Mouse (Mus musculus): ENCODE results near the gene Rab24.

Gene Rab24

DNA sequence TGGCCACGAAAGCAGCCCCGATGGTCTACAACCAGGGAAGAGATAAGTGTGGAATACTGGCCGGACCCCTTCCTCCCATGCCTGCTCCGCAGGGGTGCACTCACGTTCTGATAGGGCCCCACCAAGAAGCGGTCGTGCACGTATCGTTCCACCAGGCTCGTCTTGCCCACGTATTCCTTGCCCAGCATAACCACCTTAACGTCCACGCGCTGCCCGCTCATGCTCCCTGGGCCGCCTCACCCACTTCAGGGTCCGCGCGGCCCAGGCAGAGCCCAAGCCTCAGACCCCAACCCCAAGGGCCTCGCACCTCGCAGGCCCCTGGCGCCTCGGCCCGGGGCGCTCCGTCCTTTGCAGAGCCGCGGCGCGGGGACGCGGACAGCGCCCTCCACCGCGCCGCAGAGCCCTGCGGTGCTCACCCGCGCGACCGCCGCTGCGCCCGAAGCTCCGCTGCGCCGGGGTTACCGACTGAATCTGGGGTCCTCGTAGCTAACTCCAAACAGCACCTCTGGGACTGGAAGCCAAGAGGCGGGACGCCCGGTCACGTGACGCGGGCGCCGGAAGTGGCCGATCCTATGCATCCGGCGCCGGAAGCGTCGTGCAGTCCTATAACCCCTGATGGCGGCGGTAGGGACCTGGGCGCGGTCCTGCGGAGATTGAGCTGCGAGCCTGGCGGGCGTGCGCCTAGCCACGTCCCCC lies at the start of gene Rab24:
Rab24 (minus strand) TSS at position 513 of the 696 bp plus-strand sequence.
- peak; percentile 99 for DNase-seq

GRCm38 (mm10) chr13:55371007-55371681 lies 49.4 kb upstream of the Rab24 start:
- DNase-seq = peak; percentile 94

DNA sequence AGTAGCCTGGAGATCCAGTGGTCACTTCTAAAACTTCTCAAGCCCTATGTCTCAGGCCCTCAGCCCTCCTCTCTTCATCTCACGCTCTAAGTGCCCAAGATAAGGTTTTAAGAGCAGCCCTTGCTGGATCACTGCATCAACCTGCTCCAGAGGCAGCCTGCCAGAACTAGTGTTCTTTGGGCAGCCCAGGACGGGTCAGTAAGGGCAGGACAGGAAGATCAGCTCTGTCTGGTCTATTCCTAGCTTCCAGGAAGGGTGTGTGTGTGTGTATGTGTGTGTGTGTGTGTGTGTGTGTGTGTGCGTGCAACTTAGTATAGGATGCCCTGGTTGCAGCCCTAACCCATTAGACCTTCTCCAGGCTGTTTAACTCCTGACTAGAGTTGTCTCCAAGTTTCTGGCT lies 48.5 kb upstream of the Rab24 start:
- peak; percentile 94 for DNase-seq

- DNase-seq = peak; percentile 96
Measured at GRCm38 (mm10) chr13:55369531-55370114, 47.9 kb upstream of the Rab24 start, which contains the start of gene Rgs14. TSS of gene Rgs14 (plus strand) at chr13:55369732.

DNA sequence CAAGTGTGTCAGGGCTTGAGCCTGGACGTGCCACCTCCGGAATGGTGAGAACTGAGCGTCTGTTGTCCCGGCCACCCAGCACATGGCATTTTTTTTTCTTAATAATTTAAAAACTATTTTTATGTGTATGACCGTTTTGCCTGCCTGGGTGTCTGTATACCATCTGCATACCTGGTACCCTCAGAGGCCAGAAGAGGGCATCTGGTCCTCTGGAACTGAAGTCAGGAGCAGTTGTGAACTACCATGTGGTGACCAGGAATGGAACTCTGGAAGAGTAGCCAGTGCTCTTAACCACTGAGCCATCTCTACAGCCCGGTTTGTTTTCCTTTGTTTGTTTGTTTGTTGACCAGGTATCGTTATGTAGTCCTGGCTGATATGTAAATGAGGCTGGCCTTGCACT lies 46.7 kb upstream of the Rab24 start:
- no peak for DNase-seq

- peak; percentile 100 for DNase-seq
Measured at GRCm38 (mm10) chr13:55362453-55363060, 40.8 kb upstream of the Rab24 start, which contains the start of gene Lman2. TSS of gene Lman2 (minus strand) at chr13:55362783.

- no peak for DNase-seq
Measured at GRCm38 (mm10) chr13:55361974-55362452, 40.3 kb upstream of the Rab24 start.

- DNase-seq = no peak
Measured at GRCm38 (mm10) chr13:55361145-55361544, 39.4 kb upstream of the Rab24 start.

DNA sequence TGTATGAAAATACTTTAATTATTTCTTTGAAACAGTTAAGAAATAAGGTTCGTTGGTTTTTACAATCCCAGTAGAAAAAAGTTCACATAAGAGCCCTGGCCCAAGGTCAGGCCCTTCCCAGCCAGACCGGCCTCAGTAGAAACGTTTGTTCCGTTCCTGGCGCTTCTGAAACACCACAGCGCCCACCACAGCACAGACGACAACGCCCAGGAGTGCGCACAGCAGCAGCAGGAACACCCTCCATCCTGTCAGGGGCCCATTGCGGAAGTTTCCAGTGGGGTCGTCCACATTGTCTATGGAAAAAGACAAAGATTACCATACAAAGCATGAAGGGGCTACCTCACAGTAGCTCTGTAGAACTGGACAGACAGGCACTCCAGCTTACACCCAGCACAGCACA lies 25.0 kb upstream of the Rab24 start:
- DNase-seq = no peak

GRCm38 (mm10) chr13:55344286-55344685 lies 22.5 kb upstream of the Rab24 start:
- no peak for DNase-seq

- no peak for DNase-seq
Measured at GRCm38 (mm10) chr13:55342469-55342868, 20.7 kb upstream of the Rab24 start.

DNA sequence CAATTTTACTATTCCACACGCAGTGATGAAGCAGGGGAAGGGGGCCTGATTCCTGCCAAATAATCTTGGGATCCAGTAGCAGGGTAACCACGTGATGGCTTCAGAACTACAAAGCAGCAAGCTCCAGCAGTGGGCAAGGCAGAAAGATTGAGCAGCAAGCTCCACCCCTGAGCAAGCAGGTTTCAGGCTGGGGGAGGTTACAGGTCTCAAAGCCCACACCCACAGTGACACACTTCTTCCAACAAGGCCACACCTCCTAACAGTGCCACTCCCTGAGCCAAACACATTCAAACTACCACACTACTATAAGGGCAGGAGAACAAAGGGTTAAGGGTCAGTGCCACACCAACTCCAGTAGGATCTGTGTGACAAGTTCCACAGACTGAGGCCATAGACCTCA lies 17.5 kb upstream of the Rab24 start:
- no peak for DNase-seq

DNA sequence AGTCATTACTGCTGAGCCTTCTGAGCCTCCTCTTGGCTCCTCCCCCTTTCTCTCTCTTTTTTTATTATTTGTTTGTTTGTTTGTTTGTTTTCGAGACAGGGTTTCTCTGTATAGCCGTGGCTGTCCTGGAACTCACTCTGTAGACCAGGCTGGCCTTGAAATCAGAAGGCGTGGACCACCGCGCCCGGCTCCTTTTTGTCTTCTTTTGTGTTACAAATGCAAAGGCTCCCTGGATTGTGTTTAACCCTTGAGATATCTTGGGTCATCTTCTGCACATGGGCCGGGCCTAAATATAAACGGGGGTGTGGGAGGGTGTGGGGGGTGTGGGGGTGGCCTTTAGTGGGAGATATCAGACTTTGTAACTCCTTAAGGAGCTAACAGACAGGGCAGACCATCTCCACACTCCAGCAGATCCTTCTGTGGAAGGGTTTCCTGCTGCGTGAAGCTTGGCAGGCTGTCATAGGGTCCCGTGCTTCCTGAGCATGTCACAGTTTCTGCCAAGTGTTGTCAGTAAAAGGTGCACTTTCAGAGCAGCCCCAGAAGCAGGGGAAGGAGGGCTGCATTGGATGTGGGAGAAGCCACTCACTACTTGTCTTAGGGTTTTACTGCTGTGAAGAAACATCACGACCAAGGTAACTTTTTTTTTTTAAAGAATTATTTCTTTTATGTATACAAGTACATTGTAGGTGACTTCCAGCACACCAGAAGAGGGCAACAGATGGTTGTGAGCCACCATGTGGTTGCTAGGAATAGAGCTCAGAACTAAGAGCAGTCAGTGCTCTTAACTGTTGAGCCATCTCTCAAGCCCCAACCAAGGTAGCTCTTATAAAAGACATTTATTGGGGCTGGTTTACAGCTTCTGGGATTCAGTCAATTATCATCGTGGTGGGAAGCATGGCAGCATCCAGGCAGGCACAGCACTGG lies 16.6 kb upstream of the Rab24 start:
- DNase-seq = no peak

DNA sequence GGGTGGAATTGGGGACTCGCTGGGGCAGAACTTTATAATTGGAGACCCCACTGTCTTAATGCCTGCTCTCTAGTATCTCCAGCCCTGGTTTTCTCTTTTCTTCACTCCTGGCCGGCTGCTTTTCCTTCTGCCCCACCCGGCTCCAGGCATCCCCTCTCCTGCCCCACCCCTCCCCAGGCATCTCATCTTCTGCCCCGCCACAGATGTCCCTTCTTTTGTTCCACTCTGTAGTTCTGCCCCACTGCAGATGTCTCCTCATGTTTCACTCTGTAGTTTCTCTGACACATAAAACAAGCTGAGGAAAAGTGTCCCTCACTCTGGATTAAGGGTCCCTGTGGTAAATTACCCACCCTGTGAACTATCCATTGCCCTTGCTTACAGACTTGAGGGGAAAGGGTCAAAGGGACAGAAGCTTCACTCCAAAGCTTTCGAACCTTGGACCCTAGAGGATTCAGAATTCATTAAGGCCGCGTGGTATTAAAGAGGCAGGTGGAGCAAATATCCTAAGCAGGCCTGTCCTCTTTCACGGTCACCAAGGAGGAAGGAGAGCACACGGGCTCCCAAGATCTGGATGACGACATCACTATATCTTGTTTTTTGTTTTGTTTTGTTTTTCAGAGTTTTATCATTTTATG lies 15.7 kb upstream of the Rab24 start:
- DNase-seq = no peak

GRCm38 (mm10) chr13:55335701-55336100 lies 14.0 kb upstream of the Rab24 start:
- DNase-seq = no peak

GRCm38 (mm10) chr13:55332331-55332730 lies 10.6 kb upstream of the Rab24 start:
- DNase-seq = no peak

- no peak for DNase-seq
Measured at GRCm38 (mm10) chr13:55330567-55331400, 9.0 kb upstream of the Rab24 start.

DNA sequence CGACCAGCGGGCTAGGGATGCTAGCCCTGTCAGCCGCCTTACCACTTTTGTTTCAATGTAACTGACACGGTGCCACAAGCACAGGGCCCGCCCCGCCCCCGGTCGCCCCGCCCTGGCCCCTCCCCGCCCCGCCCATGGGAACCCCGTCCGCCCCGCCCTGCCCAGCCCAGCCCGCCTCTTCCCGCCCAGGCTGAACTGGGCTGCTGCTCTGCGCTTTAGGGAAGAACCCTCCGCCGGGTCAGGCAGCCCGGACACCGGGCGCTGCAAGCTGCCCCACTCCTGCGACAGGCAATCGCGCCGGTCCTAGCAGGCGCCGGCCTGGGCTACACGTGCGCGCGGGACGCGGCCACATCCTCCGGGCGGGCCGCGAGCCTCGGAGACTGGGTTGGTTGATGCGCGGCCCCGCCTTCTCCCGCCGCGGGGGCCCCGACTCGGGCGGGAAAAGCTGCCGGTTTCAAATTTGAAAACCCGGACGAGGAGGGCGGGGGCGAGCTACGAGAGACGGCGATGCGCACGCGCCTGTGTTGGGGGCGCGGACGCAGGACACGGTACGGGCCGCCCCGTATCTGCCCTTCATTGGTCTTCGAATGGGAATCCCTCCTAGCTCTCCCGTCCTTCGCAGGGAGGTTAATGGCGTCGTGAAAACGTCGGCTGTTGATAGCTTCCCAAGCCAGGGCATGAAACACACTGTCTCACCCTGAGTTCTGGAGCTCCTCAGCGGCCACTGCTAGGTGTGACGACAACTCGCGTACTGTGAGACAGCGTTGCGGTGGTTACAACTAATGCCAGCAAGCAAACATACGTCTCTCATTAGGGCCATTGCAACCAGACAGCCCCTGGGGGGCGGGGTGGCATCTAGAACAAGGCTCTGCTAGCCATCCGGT lies 8.2 kb upstream of the Rab24 start, which contains the start of gene Mxd3:
Mxd3 (minus strand) TSS at position 141 of the 884 bp plus-strand sequence.
- peak; percentile 99 for DNase-seq

- DNase-seq = no peak
Measured at GRCm38 (mm10) chr13:55329109-55329682, 7.5 kb upstream of the Rab24 start.

All from heart, adult 11 months (tissue).